Mouse (Mus musculus) embryo, embryonic 9.5 days (tissue): ENCODE results near the gene Plekha6.

Experiments
- DNase-seq: peaks from one replicate; pipeline ENCODE4 v3.0.0-alpha.2; 2017; ENCODE audit errors: extremely low spot score

The Plekha6 gene

GRCm38 (mm10) chr1:133270336-133270735, 106.3 kb downstream of the Plekha6 start:
- no peak for DNase-seq

GRCm38 (mm10) chr1:133274163-133274562, 110.2 kb downstream of the Plekha6 start:
- no peak for DNase-seq

- DNase-seq: no peak
These were observed 113.0 kb downstream of the Plekha6 start for GRCm38 (mm10) chr1:133276983-133277382.

- no peak for DNase-seq
These were observed 114.5 kb downstream of the Plekha6 start for GRCm38 (mm10) chr1:133278539-133278938.

- no peak for DNase-seq
These were observed 115.1 kb downstream of the Plekha6 start for GRCm38 (mm10) chr1:133278946-133279631.

- DNase-seq: no peak
These were observed 115.7 kb downstream of the Plekha6 start for GRCm38 (mm10) chr1:133279632-133280093.

GRCm38 (mm10) chr1:133280537-133280936, 116.5 kb downstream of the Plekha6 start:
- no peak for DNase-seq

GRCm38 (mm10) chr1:133285907-133286306, 121.9 kb downstream of the Plekha6 start:
- no peak for DNase-seq

GRCm38 (mm10) chr1:133287051-133287450, 123.0 kb downstream of the Plekha6 start:
- no peak for DNase-seq

- DNase-seq: no peak
These were observed 123.9 kb downstream of the Plekha6 start for GRCm38 (mm10) chr1:133287880-133288279.

GRCm38 (mm10) chr1:133291888-133292287, 127.9 kb downstream of the Plekha6 start:
- no peak for DNase-seq

- DNase-seq: no peak
These were observed 128.6 kb downstream of the Plekha6 start for GRCm38 (mm10) chr1:133292608-133293007.

GRCm38 (mm10) chr1:133296376-133296775, 132.4 kb downstream of the Plekha6 start:
- no peak for DNase-seq

- DNase-seq: no peak
These were observed 134.8 kb downstream of the Plekha6 start for GRCm38 (mm10) chr1:133298816-133299215.

- no peak for DNase-seq
These were observed 138.5 kb downstream of the Plekha6 start for GRCm38 (mm10) chr1:133302540-133302939.

GRCm38 (mm10) chr1:133306842-133307241, 142.8 kb downstream of the Plekha6 start:
- peak; percentile 76 for DNase-seq

- DNase-seq: peak; percentile 55
These were observed 143.3 kb downstream of the Plekha6 start for GRCm38 (mm10) chr1:133307318-133307717.

GRCm38 (mm10) chr1:133309652-133310267, 145.8 kb downstream of the Plekha6 start, which contains the start of gene Golt1a:
Gene Golt1a, plus strand, starts transcription at chr1:133309800.
- DNase-seq: no peak

- DNase-seq: no peak
These were observed 147.2 kb downstream of the Plekha6 start for GRCm38 (mm10) chr1:133311240-133311639.

- DNase-seq: no peak
These were observed 147.9 kb downstream of the Plekha6 start for GRCm38 (mm10) chr1:133311946-133312345.

- DNase-seq: peak; percentile 63
These were observed 150.4 kb downstream of the Plekha6 start for GRCm38 (mm10) chr1:133314364-133314763.

GRCm38 (mm10) chr1:133315775-133316174, 151.8 kb downstream of the Plekha6 start:
- DNase-seq: no peak

- no peak for DNase-seq
These were observed 152.6 kb downstream of the Plekha6 start for GRCm38 (mm10) chr1:133316577-133316976.
